Mouse (Mus musculus): ENCODE results near the gene Gm11492. TPM values are rescaled to one million over a fixed set of nuclear protein-coding genes. Genes with fewer than 3 reads are reported as not detected.

Gene Gm11492
- polyA plus RNA-seq, 1 experiment, result not detected

DNA sequence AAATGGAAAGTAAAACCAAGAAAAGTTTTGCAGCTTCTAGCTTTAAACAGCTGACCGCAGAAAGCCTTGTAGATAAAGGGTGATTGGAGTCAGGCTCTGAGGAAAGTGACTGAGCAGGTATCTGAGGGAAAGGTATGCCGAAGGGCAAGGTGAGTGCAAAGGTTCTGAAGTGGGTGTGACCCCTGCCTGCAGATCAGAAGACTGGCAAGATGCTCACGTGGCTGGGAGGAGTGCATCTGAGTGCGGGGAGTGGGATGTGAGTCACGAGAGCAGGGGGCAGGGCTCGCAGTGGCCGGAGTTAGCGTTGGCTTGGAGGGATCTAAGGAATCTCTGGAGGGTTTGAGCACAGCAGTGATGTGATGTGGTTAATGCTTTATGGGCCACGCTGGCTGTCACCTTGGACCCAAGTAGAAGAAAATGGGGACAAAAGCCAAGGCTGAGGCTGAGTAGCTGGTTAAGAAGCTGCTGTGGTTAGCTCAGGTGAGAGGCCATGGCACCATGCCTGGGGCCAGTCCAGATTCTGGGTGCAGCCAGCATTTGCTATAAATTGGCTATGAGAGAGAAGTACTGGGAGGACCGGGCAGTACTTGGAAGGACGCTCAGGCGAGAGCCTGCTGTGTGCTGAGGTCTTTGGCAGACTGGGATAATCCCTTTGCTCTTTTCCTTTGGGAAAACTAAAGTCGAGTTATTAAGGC, 33.1 kb downstream of the Gm11492 start:
- Histone ChIP-seq H3K27me3 (ENCODE audit: control insufficient read depth, insufficient read depth, insufficient read length) (no peaks in the 10 kb centered on the region), H3ac (ENCODE audit: control insufficient read depth, insufficient read length, low read depth) (no peak overlapping the region), H3K36me3 (ENCODE audit: control insufficient read depth, insufficient read depth) (peaks cover 76% of the 10 kb centered on the region), H3K79me2 (ENCODE audit: control insufficient read depth, insufficient read depth) (peaks cover 23% of the 10 kb centered on the region), H3K4me3 (ENCODE audit: insufficient read depth, poor library complexity, severe bottlenecking) (no peak overlapping the region), H3K79me3 (ENCODE audit: low read depth) (peaks cover 11% of the 10 kb centered on the region)
- TF ChIP-seq CEBPB (IDR thresholded peaks at IDR 0.05; ENCODE audit: low read depth), result no peak
- no peak for TF ChIP-seq MYOD1 (IDR thresholded peaks at IDR 0.05; ENCODE audit: control insufficient read depth, insufficient read length, low read depth)
- no peak for TF ChIP-seq CTCF (IDR thresholded peaks at IDR 0.05; ENCODE audit: control insufficient read depth, insufficient read depth, insufficient read length)
- TF ChIP-seq MYOG (IDR thresholded peaks at IDR 0.05; ENCODE audit: control insufficient read depth, extremely low read depth, insufficient read length), result no peak
- TF ChIP-seq FOSL1 (IDR thresholded peaks at IDR 0.05; ENCODE audit: insufficient read depth, low read length, poor library complexity, severe bottlenecking), result no peak
- no peak for TF ChIP-seq USF1 (IDR thresholded peaks at IDR 0.05; ENCODE audit: low read depth)
- no peak for TF ChIP-seq MAX (IDR thresholded peaks at IDR 0.05)

DNA sequence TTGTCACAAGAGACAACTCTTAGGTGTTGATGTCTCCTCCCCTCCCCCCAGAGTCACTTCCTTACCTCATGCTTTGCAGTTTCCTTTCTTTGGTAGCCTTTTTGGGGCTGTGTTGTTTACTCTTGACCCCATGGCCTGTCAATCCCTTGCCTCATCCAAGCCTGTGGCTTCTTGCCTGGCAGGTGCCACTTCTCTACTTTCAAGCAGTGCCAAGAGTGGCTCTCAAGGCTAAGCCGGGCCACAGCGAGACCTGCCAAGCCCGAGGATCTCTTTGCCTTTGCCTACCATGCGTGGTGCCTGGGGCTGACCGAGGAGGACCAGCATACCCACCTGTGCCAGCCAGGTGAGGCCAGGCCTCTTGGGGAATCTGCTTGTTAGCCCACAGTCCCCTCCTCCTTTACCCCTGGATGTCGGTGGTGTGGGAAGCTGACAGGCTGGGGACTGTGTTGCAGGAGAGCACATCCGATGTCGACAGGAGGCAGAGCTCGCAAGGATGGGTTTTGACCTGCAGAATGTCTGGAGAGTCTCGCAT, 33.9 kb downstream of the Gm11492 start:
- Histone ChIP-seq H3K79me3 (ENCODE audit: low read depth) (peaks cover 11% of the 10 kb centered on the region), H3K79me2 (ENCODE audit: control insufficient read depth, insufficient read depth) (peaks cover 23% of the 10 kb centered on the region), H3K4me3 (ENCODE audit: insufficient read depth, poor library complexity, severe bottlenecking) (no peak overlapping the region), H3K36me3 (ENCODE audit: control insufficient read depth, insufficient read depth) (peaks cover 85% of the 10 kb centered on the region), H3K27me3 (ENCODE audit: control insufficient read depth, insufficient read depth, insufficient read length) (no peaks in the 10 kb centered on the region), H3ac (ENCODE audit: control insufficient read depth, insufficient read length, low read depth) (no peak overlapping the region)
- TF ChIP-seq FOSL1 (IDR thresholded peaks at IDR 0.05; ENCODE audit: insufficient read depth, low read length, poor library complexity, severe bottlenecking) (no peak), CTCF (IDR thresholded peaks at IDR 0.05; ENCODE audit: control insufficient read depth, insufficient read depth, insufficient read length) (no peak), CEBPB (IDR thresholded peaks at IDR 0.05; ENCODE audit: low read depth) (no peak), USF1 (IDR thresholded peaks at IDR 0.05; ENCODE audit: low read depth) (no peak), MYOD1 (IDR thresholded peaks at IDR 0.05; ENCODE audit: control insufficient read depth, insufficient read length, low read depth) (no peak), MYOG (IDR thresholded peaks at IDR 0.05; ENCODE audit: control insufficient read depth, extremely low read depth, insufficient read length) (no peak), MAX (IDR thresholded peaks at IDR 0.05) (no peak)

DNA sequence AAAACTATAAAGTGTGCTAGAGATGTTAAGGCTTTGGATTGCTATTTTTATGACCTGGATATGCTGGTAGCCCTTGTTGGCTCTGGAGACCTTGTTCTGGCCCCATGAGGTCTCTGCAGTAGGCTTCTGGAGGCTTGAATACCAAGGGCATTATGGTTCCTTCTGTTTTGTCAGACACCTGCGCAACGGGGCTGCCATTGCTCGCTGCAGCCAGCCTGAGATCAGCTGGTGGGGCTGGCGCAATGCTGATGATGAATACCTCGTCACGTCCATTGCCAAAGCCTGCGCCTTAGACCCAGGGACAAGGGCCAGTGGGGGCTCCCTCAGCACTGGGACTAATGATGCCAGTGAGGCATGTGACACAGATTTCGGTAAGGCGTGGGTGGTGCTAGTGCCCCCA, 35.8 kb downstream of the Gm11492 start:
- Histone ChIP-seq H3K79me2 (ENCODE audit: control insufficient read depth, insufficient read depth) (peaks cover 7% of the 10 kb centered on the region), H3K27me3 (ENCODE audit: control insufficient read depth, insufficient read depth, insufficient read length) (no peaks in the 10 kb centered on the region), H3K79me3 (ENCODE audit: low read depth) (peaks cover 4% of the 10 kb centered on the region), H3ac (ENCODE audit: control insufficient read depth, insufficient read length, low read depth) (no peak overlapping the region), H3K36me3 (ENCODE audit: control insufficient read depth, insufficient read depth) (peaks cover 96% of the 10 kb centered on the region), H3K4me3 (ENCODE audit: insufficient read depth, poor library complexity, severe bottlenecking) (no peak overlapping the region)
- TF ChIP-seq CEBPB (IDR thresholded peaks at IDR 0.05; ENCODE audit: low read depth), result no peak
- TF ChIP-seq CTCF (IDR thresholded peaks at IDR 0.05; ENCODE audit: control insufficient read depth, insufficient read depth, insufficient read length), result no peak

DNA sequence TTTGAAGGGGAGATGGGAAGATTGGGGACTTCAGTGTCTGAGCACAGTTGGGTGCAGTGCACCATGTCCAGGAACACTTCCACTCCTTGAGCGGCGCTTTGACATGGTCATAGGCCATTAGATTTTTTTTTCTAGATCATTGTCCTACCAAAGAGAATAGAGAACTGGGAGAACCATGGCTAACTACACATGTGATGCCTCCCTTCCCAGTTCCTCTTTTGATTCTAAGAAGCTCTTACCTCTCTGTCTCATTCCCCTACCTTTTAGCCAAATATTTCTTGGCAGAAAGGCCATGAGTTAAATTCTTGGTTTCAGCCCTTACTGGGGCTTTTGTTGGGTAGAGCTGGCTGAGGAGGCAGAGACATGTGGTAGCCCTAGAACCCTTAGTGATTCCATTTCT, 37.1 kb downstream of the Gm11492 start:
- Histone ChIP-seq H3ac (ENCODE audit: control insufficient read depth, insufficient read length, low read depth) (no peak overlapping the region), H3K79me3 (ENCODE audit: low read depth) (no peaks in the 10 kb centered on the region), H3K4me3 (ENCODE audit: insufficient read depth, poor library complexity, severe bottlenecking) (no peak overlapping the region), H3K79me2 (ENCODE audit: control insufficient read depth, insufficient read depth) (no peaks in the 10 kb centered on the region), H3K36me3 (ENCODE audit: control insufficient read depth, insufficient read depth) (peaks cover 96% of the 10 kb centered on the region), H3K27me3 (ENCODE audit: control insufficient read depth, insufficient read depth, insufficient read length) (no peaks in the 10 kb centered on the region)
- TF ChIP-seq MAX (IDR thresholded peaks at IDR 0.05) (no peak), CEBPB (IDR thresholded peaks at IDR 0.05; ENCODE audit: low read depth) (no peak), USF1 (IDR thresholded peaks at IDR 0.05; ENCODE audit: low read depth) (no peak), MYOD1 (IDR thresholded peaks at IDR 0.05; ENCODE audit: control insufficient read depth, insufficient read length, low read depth) (no peak), CTCF (IDR thresholded peaks at IDR 0.05; ENCODE audit: control insufficient read depth, insufficient read depth, insufficient read length) (no peak), MYOG (IDR thresholded peaks at IDR 0.05; ENCODE audit: control insufficient read depth, extremely low read depth, insufficient read length) (no peak)

DNA sequence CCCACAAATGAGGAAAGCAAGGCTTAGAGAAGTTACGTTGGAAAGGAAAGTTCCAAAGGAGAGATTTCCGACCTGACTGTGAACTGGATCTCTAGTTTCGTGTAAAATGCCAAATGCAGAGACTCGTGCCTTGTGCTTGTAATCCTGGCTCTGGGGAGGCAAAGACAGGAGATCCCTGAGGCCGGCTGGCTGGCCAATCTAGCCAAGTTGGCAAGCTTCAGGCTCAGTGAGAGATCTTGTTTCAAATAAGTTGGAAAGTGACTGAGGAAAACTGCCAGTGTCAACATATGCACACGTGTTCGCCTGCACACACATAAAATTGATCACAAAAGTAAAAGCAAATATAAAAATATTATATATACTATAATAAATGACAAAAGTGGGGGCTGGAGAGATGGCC, 42.8 kb downstream of the Gm11492 start:
- Histone ChIP-seq H3K36me3 (ENCODE audit: control insufficient read depth, insufficient read depth) (peaks cover 99% of the 10 kb centered on the region), H3K79me3 (ENCODE audit: low read depth) (no peaks in the 10 kb centered on the region), H3K27me3 (ENCODE audit: control insufficient read depth, insufficient read depth, insufficient read length) (no peaks in the 10 kb centered on the region), H3K4me3 (ENCODE audit: insufficient read depth, poor library complexity, severe bottlenecking) (no peak overlapping the region), H3ac (ENCODE audit: control insufficient read depth, insufficient read length, low read depth) (no peak overlapping the region), H3K79me2 (ENCODE audit: control insufficient read depth, insufficient read depth) (no peaks in the 10 kb centered on the region)
- TF ChIP-seq USF1 (IDR thresholded peaks at IDR 0.05; ENCODE audit: low read depth), result no peak
- no peak for TF ChIP-seq CEBPB (IDR thresholded peaks at IDR 0.05; ENCODE audit: low read depth)
- TF ChIP-seq MYOD1 (IDR thresholded peaks at IDR 0.05; ENCODE audit: control insufficient read depth, insufficient read length, low read depth), result no peak

DNA sequence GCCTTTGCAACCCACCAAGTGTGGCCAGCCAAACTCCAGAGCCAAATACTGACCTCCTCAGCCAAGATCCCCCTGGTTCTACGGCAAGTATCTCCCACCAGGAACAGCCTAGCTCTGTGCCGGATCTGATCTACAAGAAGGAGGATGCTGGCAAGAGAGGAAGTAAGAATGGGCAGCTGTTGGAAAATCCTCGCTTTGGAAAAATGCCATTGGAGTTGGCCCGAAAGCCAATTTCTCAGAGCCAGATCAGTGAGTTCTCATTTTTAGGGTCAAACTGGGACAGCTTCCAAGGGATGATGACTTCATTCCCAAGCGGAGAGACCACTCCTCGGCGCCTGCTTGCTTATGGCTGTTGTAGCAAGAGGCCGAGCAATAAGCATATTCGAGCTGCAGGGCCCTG, 45.1 kb downstream of the Gm11492 start:
- TF ChIP-seq CTCF (IDR thresholded peaks at IDR 0.05; ENCODE audit: control insufficient read depth, insufficient read depth, insufficient read length), result no peak
- TF ChIP-seq FOSL1 (IDR thresholded peaks at IDR 0.05; ENCODE audit: insufficient read depth, low read length, poor library complexity, severe bottlenecking), result no peak
- no peak for TF ChIP-seq MAX (IDR thresholded peaks at IDR 0.05)
- TF ChIP-seq MYOG (IDR thresholded peaks at IDR 0.05; ENCODE audit: control insufficient read depth, extremely low read depth, insufficient read length), result no peak
- TF ChIP-seq CEBPB (IDR thresholded peaks at IDR 0.05; ENCODE audit: low read depth), result no peak
- TF ChIP-seq MYOD1 (IDR thresholded peaks at IDR 0.05; ENCODE audit: control insufficient read depth, insufficient read length, low read depth), result no peak
- TF ChIP-seq USF1 (IDR thresholded peaks at IDR 0.05; ENCODE audit: low read depth), result no peak
- Histone ChIP-seq H3K79me3 (ENCODE audit: low read depth) (no peaks in the 10 kb centered on the region), H3K79me2 (ENCODE audit: control insufficient read depth, insufficient read depth) (no peaks in the 10 kb centered on the region), H3K36me3 (ENCODE audit: control insufficient read depth, insufficient read depth) (peaks cover 99% of the 10 kb centered on the region), H3K27me3 (ENCODE audit: control insufficient read depth, insufficient read depth, insufficient read length) (no peaks in the 10 kb centered on the region), H3ac (ENCODE audit: control insufficient read depth, insufficient read length, low read depth) (no peak overlapping the region), H3K4me3 (ENCODE audit: insufficient read depth, poor library complexity, severe bottlenecking) (no peak overlapping the region)
